Mouse (Mus musculus) cerebellum, postnatal 14 days (tissue): ENCODE results near the gene Tiparp.

Experiments used
- DNase-seq, 2 experiments: peaks; one replicate each; pipeline ENCODE4 v3.0.0; 2021; ENCODE audit warnings: mixed read lengths in 2 of 2

Gene Tiparp

DNA sequence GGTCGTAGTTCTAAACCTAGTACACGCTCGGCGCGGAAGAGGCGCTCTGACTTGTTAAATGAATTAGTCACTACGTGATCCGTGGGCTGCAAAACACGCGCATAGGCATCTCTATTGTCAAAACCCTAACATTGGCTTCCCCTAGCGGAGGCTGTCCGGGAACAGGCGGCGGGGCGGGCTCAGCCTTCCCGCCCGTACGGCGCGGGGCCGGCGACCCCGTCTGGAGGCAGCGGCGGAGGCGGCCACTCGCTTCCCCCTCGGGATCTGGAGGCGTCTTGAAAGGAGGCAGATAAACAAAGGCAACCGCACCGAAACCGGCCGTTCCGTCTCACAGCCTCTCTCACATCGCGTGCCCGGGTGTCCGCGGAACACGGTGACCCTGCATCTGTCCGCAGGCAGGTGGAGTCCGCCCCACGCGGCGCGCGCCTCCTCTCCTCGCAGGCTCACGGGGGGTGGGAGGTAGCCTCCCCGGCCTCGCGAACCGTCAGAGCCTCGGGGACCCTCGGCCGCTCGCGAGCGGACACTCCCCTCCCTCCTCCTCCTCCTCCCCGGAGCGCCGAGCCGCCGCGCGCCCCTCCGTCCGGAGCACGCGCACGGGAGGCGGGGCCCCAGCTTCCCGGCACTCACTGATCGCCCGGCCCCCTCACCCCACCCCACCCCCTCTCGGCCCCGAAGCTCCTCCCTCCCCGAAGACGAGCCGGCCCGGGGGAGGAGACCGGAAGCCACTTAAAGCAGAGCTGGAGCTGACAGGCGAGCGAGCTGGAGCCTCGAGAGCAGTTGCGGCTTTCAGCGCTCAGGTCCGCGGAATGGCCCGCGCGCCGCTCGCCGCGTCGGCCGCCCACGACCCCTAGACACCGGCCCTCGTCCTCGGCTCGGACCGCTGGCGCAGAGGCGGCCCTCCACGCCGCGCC is at the start of gene Tiparp:
Tiparp (plus strand) TSS at position 720 of the 911 bp plus-strand sequence.
- peak; percentile 92 for DNase-seq

DNA sequence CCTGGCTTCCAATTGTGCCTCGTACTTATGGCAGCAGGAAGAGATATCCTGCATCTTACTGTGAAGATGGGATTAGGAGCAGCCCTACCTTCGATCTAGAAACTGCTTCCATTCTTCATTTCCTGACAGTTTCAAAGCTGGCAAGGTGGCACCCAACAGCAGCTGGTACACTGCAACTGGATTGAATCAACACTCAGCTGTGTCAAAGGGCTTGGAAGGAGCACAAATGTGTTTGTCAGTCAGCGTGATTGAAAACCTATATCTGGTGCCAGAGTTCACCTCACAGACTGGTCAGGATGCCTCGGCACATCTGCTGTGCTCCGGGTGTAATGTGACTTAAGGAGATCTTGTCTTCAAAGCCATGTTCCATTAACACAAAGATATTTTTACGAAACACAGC is 47.5 kb upstream of the Tiparp start:
- no peak for DNase-seq

DNA sequence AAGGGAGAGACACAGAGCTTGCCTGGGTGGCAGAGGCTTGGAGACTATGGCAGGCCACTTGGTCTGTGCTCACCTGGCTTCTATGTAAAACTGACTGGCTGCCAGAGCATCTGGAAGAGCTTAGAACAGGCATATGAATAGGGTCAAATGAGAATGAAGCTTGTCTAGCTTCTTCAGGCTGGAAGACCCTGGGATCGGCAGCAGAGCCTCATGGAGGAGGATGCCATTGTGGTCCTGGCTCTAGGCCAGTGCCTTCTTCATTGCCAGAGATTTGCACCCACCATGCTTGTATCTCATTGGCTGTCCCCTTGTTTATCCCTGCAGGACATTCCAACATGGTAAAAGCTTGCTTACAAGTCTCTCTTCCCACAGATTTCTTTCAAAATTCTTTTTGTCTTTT is 45.9 kb upstream of the Tiparp start:
- DNase-seq: peak; percentile 28 to 47

DNA sequence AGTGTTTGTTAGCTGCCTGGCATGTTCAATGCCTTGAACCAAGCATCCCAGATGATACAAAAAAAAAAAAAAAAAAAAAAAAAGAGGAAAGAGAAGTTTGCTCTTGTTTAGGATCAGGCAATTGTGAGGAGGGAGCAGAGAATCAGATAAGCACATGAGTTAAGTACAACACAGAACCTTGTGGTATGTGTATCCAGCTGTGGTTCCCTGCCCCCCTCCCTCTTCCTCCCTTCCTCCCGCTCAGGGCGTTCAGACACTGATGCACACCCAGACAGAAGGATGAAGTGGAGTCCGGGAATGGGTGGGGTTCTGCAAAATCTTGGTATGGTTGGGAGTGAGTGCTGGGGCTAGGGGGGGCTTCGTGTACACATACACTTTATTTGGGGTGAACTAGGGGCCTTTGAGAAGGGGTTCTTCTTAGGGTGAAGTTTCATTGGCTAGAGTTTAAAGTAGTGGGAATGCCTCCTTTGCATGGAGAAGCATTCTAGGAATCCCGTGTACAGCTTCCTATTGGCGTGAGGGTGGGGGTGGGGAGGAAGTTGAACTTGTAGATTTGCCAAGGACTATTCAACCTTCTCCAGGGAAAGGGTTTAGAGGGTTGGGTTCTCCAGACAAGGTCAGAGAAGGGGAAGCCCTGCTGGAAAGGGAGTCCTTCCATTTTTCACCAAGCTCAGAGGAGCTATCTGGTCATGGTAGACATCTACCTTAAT is 45.4 kb upstream of the Tiparp start:
- no peak for DNase-seq

DNA sequence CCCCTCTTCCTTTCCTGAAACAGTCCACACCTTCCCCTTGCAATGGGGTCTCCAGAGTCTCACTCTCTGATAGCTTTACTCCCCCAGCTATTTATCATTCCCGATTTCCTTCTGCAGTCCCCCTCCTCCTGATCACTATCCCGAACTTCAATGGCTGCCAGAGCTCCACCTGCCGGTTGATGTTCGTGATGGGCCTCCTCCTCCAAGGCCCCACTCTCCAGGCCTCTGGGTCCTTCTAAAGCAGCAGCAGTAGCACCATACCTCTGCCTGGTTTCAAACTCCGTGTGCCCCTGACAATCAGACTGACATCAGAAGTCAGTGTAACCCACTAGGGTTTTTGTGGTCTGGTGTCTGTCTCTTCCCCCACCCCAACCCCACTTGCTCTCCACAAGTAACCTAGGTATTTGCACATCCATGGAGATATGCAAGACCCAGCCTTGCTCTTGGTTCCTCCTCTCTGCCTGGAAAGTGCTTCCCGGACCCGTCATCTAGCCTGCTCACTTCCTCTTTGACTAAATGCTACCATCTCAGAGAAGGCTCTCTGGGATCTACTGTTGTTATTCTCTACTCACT is 44.0 kb upstream of the Tiparp start:
- no peak for DNase-seq

DNA sequence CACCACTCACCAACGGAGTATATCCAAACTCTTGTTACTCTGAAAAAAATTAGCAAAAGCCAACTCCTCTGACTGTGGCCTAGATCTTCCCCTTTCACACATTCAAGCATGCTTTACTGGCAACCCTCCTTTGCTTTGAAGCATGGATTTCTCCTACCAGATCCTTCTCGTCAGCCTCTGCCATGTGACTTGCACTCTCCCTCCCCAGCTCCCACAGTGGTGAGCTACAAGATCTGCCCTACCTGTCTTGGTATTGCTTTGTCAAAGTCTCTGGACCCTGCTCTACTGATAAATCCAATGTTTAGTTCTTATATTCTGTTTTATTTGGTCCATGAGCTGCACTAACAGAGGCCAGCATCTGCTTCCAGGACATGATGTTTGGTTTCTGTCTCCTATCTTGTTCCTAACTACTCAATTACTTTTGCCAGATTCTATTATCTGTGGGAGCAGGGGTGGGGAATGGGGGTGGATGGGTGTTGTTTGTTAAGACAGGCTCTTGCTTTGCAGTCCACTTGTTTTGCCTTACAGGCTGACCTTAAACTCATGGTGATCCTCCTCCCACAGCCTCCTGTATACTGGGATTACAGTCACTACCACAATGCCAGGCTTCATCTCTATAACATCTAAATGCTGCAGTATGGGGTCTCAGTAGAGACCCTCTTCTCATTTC is 40.7 kb upstream of the Tiparp start:
- DNase-seq: no peak

DNA sequence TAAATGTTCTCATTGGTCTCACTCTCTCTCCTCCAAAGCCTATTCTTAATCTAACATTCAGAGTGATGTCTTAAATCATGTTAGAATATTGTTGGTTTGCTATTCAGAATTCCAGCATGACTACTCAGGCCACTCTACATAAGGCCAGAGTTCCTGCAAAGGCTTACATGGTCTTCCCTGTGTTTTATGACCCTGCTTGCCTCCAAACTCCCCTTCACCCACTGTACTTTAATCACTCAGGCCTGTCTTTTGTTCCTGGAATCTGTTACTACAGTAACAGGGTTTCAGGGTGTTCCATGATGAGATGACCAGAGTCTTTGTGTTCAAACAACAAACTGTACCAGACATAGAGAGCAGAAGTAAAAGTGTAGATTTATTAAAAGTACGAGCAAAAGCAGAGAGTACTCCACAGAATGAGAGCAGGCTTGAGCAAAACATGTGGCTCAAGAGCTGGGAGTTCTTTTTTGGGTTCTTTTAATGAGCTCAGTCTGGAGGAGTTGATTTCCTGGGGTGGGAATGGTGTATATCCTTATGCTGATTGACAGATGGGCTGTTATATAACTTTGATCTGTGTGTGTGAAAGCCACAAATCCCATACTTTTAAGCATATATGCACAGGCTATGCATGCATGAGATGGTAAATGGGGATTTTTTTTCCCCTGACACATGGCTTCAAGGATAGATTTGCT is 39.5 kb upstream of the Tiparp start:
- no peak for DNase-seq

DNA sequence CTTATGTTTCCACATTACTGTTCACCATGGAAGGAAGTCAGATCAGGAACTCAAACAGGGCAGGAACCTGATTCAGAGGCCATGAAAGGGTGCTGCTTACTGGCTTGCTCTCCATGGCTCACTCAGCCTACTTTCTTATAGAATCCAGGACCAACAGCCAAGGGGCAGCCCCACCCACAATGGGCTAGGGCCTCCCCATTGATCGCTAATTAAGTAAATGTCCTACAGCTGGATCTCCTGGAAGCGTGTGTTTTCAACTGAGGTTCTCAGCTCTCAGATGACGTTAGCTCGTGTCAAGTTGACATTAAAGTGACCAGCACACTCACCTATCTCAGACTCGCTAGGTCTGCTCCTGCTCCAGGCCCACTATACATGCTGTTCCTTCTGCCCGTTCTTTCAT is 38.6 kb upstream of the Tiparp start:
- no peak for DNase-seq

DNA sequence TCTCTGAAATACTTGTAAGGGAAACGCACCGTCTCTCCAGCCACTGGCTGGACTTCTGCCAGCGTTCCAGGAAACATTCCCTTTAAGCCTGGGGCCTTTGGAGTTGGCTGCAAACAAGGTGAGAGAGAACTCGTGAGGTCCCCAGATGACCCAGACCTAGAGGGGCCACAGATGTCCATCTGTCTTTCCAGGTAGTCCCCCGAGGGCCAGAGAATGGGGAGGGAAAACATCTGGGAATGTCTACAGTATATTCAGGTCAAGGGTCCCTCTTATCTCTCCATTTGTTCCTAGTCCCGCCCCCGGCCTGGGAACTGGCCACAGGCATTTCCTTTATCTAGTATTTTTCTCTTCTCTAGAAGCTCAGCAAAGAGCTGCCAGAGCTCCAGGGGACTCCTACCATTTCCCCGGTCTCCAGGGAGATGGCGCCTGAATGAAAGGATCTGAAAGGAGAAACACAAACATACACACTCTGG is 33.9 kb upstream of the Tiparp start:
- peak; percentile 14 to 20 for DNase-seq

DNA sequence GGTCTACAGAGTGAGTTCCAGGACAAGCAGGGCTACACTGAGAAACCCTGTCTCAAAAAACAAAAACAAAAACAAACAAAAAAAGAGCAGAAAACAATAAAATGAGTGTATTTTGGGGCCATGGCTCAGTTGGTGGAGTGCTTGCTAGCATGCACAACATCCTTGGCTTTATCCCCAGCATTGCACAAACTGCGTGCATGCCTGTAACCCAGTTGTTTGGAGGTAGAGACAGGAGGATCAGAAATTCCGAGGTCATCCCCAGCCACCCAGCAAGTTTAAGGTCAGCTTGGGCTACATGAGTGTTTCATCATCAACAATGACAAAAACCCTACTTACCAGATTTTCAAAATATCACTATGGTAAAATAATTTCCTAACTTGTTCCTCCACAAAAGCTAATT is 20.4 kb upstream of the Tiparp start:
- no peak for DNase-seq

DNA sequence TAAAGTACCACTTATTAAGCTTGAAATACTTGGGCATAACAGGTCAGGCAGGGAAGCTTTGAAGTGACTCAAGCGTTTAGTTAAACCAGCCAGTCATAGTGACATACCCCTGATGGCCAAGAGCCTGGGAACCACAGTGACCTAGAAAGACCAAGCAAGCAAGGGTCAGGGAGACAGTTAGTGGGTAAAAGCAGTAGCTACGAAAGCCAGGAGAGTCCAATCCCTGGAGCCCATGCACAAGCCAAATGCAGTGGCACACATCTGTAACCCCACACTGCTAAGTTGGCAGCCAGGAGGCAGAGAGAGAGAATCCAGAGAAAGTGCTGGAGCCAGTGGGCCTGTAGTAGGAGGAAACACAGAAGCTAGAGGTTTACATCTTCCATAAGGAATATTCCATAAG is 17.6 kb upstream of the Tiparp start:
- no peak for DNase-seq

DNA sequence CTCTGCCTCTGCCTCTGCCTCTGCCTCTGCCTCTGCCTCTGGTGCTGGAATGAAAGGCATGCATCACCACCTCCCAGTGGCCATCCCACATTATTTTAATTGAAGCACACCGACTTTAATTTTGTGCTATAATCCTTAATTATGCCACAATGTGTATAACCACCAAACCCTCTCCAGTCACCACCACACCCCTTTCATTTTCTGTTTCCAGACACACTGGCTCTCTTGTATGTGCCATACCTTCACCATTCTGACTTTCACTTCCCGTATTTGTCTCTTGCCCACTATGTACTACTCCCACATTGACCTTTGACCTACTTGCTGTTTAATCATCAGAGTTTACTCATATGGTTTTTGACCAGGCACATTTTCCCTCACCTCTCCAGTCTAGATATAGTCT is 12.5 kb upstream of the Tiparp start:
- no peak for DNase-seq

DNA sequence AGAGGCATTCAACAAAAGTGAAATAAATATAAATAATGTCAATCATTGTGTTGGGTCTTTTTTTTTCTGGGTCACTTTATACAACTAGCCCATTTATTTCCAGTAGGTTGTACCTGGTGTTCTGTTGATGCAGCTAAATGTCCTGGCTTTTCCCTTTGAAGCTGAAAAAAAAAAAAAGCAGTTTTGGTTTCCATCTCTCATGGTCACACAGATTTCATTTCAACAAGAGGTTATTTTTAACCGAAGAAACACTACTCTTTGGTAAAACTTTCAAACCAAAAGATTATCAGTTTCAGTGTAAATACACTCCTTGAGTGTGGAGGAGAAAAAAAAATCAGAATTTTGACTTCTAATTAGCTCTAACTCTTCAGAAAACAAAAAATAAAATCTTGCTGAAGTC is 11.7 kb upstream of the Tiparp start:
- no peak for DNase-seq

DNA sequence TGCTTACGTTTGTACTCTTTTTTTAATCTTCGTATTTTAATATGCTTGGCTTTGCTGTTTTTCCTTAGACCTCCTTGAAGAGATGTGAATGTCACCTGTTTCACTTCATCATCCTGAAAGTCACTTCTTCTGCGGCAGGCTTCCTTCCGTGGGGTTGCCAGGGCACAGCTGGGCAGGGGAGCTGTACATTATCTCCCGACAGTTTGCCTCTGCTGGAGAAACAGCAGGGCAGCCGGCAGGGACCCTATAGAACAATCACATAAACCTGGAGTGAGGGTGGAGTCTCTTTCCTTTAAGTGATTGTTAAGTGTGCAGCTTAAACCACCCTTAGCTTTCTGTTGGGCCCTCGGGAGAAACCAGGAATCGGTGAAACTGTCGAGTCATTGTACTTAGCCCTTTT is 11.1 kb upstream of the Tiparp start:
- no peak for DNase-seq

DNA sequence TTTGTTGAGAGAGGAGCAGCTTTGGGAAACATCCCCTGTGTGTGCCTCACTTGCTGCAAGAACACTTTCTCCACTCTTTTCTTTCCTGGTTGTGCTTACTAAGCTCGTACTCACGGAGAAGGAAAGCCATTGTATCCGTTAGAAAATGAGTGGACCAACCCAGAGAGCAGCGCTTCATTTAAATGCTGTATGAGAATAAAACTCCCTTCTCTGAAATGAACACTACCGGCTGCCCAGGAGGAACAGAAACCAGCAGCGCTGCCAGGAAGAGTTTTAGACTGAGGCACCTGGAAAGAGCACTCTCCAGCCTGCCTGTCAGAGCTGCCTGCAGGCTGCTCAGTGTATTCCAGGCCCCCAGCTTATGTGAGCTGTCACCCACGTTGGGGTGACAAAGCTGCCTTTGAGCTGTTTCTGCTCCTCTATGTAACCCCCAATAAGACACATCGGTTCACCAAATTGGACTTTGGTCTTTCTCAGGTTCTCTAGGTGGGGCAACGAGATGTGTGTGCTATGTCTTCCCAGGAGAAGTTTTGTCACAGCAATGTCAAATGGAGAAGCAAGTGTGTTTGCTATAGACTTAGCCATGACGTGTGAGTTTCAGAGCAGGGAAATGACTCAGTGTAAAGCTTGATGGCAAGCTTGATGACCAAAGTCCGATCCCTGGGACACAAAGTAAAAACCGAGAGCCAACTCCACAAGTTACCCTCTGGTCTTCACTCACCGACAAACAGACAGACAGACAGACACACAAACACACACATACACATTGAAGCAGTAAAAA is 10.3 kb upstream of the Tiparp start:
- DNase-seq: no peak

DNA sequence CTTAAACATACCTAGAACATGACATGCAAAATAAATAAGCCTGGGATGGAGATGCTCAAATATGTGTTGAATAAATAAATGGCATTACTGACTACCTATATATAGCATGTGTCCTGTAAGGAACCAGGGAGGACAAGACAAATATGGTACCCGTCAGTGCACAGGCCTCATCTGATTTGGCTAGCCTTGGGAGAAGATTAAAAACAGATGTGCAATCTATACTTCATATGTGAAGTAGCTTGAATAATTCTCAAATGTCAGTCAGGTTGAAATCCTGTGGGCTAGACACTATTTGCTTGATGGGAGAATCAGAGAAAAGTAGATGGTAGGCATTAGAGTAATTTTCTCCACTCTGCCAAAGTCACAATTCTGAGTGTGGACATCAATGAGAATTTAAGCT is 6.8 kb upstream of the Tiparp start:
- DNase-seq: no peak

DNA sequence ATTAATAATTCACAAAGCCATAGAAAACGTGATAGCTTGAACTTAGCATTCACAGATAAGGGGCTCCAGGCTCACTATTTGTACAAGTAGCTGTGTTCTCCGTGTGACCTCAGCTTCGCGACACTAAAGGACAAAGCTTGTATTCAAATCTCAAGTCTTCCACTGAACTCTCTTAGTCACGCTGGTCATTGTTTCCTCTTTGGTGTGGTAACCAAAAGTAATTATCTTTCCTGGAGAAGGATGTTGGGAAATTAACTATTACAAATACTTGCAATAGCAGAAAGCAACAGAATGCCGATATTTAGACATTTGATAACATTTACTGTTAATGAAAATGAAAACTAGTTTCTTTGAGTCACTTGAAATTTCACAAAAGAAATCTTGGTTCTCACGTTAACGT is 4.8 kb upstream of the Tiparp start:
- DNase-seq: no peak

DNA sequence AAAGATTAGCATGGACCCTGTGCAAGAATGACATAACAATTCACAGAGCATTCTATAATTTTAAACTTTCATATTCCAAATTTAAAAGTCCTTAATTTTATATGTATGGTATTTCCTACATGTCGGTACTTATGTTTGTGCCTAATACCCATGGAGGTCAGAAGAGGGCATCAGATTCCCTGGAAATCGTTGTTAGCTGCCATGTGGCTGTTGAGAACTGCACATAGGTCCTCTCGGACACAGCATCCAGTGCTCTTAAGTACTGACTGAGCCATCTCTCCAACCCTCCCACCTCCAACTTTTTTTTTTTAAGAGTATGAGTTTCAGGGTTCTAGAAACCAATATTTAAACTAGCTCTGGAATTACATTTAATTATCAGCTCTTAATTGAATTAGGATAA is 2.5 kb upstream of the Tiparp start:
- no peak for DNase-seq

DNA sequence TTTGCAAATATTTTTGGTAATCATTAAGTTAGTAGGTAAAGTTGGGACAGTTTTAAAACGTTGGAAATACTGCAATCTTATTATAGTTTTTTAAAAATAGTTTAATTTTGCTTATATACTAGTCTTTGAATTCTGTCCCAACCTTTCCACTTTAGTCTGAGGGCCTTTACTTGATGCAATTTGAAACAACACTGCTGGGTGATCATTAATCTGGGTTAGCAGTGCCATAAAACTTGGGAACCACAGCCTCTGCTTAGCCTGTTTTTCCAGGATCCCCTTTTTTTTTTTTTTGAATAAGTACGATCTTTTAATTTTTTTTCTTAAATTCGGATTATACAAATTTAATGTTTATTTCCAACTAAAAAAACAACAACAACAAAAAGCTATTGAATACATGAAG is 1.0 kb upstream of the Tiparp start:
- DNase-seq: no peak

DNA sequence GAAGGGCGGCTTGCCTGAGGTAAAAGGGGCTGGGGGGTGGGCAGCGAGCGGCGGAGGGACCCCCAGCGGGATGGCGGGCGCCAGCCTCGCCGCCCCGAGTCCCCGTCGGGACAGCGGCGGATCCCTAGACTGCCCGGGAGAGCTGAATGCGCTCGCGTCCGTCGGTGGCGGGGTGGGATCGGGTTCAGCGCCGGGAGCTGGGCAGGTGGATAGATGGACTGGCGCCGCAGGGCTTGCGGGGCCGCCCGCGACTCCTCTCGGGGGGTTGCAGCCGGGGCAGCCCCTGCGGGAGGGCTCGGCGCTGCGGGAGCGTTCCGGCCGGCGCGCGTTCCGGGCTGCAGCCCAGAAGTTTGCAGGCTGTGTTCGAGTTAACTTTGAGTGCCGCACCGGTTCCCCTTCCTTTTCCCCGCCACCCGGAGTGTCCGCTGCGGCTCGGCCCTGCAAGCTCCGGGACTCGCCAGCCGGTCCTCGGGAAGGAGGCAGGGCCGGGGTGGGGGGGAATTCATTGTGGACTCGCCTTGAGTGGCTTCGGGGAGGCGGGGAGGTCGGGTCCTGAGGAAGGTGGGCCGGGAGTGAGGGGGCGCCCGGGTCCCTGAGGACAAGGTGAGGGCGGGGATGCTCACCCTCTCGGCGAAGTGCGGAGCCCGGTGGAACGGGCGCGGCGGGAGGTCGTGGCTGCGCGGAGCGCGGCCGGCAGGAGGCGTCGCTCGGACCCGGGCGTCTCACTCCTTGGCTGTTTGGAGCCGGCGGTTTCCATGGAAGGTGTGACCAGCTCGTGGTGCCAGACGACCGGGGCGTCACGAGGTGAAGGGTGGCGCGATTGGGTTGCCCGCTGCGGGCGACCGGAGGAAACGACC is 632 bp downstream of the Tiparp start:
- peak; percentile 80 to 81 for DNase-seq
